Mouse (Mus musculus) embryo, embryonic 10.5 days (tissue): Measurements from ENCODE around the gene Dmp1.

Experiments used
- DNase-seq: peaks from one replicate; pipeline ENCODE4 v3.0.0-alpha.2; 2015; ENCODE audit warnings: low spot score

Dmp1 gene

GRCm38 (mm10) chr5:104202351-104202750 is at the start of gene Dmp1:
Gene Dmp1, plus strand, starts transcription at chr5:104202613.
- no peak for DNase-seq

- no peak for DNase-seq
Measured at GRCm38 (mm10) chr5:104157701-104158100, 44.7 kb upstream of the Dmp1 start.

- no peak for DNase-seq
Measured at GRCm38 (mm10) chr5:104158332-104159052, 43.9 kb upstream of the Dmp1 start.

DNA sequence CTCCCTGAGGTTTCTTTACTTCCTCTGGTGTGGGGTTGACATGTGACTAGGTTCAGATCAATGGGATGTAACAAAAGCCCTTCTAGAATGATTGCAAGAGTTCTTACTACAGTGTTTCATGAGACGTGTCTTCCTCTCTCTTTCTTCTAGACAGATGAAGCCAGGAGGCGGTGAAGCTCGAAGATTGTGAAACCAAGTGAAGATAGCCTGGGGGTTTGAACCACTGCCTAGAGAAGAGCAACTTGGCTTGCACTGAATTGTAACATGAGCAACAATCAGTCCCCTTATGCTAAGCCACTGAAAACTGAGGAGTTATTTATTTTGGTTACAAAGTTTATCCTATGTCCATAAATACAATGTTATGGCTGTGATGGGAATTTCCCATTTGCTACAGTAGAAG is 41.8 kb upstream of the Dmp1 start:
- DNase-seq, result no peak

DNA sequence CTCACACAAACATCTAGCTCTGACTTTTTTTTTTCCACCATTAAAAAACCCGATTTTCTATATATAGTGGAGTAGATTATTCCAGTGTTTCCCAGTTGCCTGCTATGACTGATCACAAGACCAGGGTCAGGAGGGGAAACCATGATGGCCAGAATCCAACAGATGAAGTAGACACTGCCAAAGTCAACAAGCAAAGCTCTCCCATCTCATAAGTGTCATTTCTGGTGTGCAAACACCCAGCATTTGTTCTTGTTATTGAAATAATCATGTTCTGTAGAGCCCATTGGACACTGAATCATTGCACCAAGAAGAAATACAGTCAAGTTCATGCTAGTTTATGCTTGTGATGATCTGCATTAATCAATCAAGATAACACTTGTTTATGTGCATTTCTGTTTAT is 41.0 kb upstream of the Dmp1 start:
- no peak for DNase-seq

DNA sequence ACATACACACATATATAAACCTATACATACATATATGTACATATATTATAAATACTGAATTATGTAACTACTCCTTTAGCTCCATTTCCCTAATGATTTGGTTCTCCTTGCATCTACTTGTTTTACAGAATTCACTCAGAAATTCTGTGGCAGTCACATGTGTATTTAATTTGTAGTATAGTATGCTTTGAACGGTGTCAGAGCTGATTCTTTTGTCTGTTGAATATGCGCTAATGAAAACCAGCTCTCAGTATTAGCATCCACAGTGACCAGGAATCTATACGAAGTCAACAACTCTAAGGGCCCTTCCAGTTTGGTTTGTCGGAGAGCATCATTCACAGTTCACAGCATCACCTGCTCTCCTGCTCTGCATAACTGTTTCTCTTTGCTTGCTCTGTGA is 38.9 kb upstream of the Dmp1 start:
- DNase-seq, result peak; percentile 5

DNA sequence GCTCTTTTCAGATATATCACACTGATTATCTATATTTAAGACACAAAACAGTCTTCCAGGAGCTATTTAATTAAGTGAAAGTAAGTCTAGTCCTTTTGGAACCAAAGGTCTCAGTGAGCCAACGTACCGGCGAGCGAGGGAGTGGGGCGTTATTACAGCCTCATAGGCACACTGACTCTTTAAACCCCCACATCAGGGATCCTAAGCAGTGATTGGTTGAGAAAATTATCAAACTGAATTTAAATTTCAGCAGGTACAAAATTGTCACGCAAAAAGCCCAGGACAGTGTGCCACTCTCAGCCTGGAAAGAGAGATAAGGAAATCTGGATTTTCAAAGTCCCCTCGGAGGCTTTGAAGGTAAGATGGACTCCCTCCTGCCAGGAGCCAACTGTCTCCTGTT is 32.0 kb upstream of the Dmp1 start, which contains the start of gene Dspp:
Gene Dspp, plus strand, starts transcription at position 301 of the 400 bp plus-strand sequence.
- DNase-seq, result no peak

DNA sequence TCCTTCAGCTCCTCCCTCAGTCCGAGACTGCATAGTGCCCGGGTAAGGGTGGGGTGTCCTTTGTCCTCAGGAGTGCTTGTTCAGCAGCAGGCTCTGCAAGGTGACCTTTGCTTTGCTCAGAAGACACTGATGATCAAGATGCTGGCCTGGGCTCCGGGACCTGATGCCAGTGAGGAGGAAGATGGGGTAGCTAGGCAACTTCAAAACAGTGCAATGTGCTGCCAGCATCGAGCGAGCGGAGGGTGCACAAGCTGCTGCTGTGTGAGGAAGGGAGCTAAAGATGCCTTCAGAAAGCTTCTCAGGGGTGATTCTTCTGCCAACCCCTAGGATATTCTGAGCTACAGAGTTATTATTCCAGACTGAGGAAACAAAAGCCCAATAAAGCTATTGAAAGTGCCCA is 29.3 kb upstream of the Dmp1 start:
- DNase-seq, result no peak

DNA sequence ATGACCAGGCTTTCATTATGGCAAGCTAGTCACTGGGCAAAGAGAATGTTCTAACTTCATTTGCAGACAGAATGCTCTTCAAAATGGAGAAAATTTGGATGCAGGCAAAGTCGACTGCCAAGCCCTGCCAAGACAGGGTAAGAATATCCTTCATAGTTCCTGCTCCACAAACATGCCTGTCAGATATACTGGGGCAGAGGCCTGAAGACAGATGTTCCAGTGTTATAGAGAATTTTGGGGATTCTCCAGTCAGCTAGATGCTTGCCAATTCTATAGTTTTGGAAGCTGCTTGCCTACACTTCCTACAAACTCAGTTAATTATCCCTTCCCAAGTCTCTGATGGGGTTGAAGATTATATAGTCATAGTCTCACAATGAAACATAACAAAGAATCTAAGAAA is 18.7 kb upstream of the Dmp1 start:
- no peak for DNase-seq

DNA sequence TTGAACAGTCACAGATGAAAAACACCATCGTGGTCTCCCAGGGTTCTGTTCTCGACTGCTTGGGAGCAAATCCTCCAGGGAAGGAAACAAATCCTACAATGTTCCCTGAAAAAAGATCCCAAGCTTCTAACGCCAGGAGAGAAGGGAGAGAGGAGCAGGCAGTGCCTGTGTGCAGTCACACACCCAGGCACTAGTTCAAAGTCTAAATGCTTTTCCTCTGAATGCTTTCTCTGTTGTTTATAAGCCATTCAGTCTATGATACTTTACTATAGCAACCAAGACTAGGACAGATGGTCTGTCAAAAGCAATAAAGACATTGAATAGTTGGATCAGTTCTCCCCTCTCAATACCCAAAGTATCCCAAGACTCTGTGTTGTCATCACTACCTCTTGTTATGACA is 15.1 kb upstream of the Dmp1 start:
- DNase-seq, result no peak

GRCm38 (mm10) chr5:104195086-104195485 is 7.3 kb upstream of the Dmp1 start:
- DNase-seq, result no peak

DNA sequence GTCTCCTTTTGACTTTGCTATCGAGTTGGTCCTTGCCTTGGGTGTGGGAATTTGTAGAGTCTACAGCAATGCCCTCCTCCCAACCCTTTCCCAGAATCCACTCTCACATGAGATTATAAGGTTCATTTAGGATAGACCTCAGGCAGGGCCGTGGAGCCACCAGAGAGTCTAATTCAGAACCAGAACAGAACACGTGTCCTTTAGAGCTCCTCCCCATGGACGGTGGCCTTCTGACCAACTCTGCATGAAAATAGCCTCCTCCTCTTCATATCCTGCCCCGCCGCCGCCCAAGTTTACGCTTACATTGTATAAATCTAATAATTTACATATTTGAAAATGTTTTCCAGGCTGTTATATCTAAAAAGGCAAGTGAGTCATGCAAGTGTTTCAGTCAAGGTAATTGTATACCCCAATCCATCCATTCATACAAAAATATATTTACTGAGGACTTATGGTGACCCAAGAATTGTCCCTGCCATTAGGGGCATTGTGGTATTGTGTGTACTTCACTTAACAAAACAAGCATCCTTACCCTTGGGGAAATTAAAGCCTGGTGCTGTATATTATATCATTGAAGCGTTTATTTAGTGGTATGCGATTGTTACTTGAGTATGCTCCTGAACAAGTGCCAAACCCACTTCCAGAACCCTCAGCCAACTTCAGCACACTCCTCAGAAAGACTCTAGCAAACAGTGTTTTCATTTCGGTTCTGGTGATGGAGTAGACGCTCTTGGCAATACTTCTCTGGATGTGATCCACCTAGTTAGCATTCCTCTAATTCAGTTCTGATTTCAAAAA is 1.1 kb upstream of the Dmp1 start:
- no peak for DNase-seq

DNA sequence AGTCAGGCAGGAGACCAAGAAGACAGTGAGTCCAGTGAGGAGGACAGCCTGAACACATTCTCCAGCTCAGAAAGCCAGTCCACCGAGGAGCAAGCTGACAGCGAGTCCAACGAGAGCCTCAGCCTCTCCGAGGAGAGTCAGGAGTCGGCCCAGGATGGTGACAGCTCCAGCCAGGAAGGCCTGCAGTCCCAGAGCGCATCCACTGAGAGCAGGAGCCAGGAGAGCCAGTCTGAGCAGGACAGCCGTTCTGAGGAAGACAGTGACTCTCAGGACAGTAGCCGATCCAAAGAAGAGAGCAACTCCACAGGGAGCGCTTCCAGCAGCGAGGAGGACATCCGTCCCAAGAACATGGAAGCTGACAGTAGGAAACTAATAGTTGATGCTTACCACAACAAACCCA is 10.1 kb downstream of the Dmp1 start:
- DNase-seq, result no peak

DNA sequence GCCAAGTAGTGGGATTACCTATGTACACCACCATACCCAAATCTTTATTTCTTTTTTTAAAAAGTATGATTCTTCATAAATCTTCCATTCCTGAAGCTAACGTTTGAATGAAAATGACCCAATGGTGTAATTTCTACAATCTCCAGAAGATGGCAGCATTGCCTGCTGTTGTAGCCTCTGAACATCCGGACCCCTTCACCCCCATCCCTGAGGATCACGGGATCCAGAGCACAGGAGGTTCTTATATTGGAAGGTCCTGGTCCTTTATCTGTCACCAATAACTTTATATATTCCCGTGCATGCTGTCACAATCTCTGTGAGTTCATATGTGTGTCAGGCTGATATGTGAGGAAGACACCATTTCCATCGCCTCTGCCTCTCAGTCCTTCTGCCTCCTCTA is 16.5 kb downstream of the Dmp1 start:
- DNase-seq, result peak; percentile 81

- no peak for DNase-seq
Measured at GRCm38 (mm10) chr5:104224299-104224698, 21.9 kb downstream of the Dmp1 start.

DNA sequence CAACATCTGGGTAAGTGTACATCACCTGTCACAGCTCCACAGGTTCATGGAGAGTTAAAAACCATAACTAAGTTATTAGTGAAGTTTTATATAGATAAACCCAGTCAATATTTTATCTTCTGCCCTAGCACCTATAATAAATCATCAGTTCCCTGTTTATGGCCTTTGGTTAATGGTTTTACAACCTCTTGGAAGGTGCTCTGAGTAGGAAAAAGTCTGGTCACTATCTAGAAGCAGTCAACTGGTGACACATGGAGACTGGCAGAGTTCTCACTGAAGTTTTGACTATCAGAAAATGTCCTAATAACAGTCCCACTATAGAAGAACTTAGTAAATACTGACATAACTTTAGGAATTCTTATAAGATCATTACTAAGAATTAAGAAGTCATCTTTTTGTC is 22.3 kb downstream of the Dmp1 start:
- DNase-seq, result no peak

GRCm38 (mm10) chr5:104228497-104228896 is 26.1 kb downstream of the Dmp1 start:
- DNase-seq, result no peak

DNA sequence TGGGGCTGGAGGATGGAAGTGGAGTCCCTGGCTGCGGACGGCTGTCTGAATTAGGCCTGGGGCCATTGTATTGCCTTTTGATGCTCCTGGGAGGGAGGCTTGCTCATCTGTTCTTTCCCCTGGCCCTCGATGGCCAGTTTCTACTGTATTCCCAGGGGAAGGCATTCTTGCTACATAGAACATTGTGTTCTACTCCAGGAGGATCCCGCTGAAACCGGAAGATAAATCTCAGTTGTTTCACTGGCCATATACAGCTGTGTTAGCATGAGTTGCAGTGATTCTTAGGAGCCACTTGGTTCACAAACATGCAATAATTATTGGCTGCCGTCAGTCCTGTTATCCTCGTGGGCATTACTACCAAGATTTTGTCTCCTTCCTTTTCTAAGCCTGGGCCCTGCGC is 34.3 kb downstream of the Dmp1 start:
- DNase-seq, result no peak

DNA sequence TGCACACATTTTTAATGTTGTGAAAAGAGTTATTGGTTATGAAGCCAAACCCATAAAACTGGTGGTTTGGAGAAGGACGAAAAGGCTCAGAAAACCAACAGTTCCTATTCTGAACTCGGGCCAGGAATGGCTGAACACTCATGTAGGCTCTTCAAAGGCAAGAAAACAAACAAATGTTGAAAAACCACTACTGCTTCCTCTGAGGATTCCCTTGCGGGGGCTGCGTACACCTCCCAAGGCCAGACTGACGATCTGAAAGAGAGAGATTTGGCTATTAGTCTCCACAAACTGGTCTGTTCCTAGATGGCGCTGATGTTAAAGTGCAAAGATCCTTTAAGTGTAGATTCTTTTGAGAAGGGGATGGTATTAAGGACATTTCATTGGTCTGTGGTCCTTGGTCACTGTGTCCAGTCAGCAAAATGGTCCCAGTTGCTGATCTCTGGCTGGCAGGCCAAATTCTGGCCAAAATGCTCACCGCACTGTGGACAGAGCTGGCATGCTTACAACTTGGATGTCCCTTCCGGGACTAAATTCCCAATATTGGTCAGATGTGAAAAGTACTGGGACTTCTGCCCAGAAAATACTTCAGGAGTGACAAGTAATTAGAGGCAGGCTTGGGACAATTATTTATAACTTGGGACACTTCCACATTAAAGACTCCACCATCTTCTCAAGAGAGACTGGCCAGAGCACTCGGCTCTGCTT is 37.4 kb downstream of the Dmp1 start:
- DNase-seq, result no peak

- no peak for DNase-seq
Measured at GRCm38 (mm10) chr5:104244261-104244660, 41.8 kb downstream of the Dmp1 start.

- no peak for DNase-seq
Measured at GRCm38 (mm10) chr5:104251811-104252210, 49.4 kb downstream of the Dmp1 start.

- no peak for DNase-seq
Measured at GRCm38 (mm10) chr5:104256585-104256984, 54.2 kb downstream of the Dmp1 start.

DNA sequence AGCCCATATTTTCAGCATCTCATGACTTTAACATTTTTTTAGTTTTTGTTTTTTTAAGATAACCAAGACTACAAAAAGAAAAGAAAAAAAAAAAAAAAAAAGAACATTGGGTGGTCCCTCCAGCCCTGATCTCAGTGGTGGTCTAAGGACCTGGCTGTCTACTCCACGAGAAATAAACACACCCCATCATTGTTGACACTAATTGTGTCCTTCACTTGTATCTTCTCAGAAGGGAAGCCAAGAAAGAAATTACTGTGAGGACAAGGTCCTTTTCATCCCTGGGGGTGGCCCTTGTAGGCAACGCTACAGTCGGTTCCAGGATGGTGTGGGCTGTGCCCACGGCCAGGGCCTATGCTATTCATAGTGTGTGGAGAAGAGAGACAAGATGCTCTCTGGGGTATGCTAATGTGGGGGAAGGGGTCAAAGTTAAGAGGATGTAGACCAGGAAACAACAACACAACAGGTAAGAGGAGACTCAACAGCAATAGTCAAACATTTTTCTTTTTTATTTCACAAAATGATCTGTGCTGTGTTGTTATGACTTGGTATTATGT is 59.6 kb downstream of the Dmp1 start:
- DNase-seq, result no peak
